Mouse (Mus musculus): Measurements from ENCODE around the gene Gnaz.

DNA sequence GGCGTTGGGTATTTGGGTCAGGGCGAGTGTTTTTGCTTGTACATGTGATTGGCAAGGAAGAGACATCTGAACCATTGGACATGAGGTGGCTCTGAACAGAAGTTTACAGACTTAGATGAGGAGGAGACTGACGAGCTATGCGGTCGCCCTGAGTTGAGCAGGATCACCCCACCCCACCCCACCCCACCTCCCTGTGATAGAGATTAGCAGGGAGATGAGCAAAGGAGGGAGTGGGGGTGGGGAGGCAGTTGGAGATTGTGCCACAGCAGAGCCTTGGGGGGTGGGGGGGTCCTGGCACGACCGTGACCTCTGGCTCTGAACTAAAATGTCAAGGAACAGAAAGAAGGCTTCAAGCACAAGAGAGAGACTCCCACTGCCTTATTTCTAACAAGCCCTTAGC is 9.5 kb downstream of the Gnaz start:
- TF ChIP-seq CTCF (conservative IDR thresholded peaks at IDR 0.05; ENCODE audit: insufficient read depth, insufficient read length, low read depth, low read length) (no peak), POLR2A (IDR thresholded peaks at IDR 0.05; ENCODE audit: low read depth, low read length) (no peak)

All from kidney, adult 2 months (tissue).